Mouse (Mus musculus) ES-E14 (cell line): ENCODE data around the gene Kctd5. TPM values are rescaled to one million over a fixed set of nuclear protein-coding genes. Genes with fewer than 3 reads are reported as not detected.

ENCODE experiments used
- DNase-seq: peaks from one replicate; pipeline ENCODE4 v3.0.0-alpha.2; 2013; ENCODE audit warnings: low read depth, low spot score
- H3K27ac ChIP-seq: 2 replicates; pipeline ENCODE4 v1.5.1; 2012; ENCODE audit warnings: low read depth, mild to moderate bottlenecking, low read length, moderate library complexity, mixed read lengths; ENCODE audit not compliant: poor library complexity, insufficient read depth, severe bottlenecking
- H3K36me3 ChIP-seq: 2 replicates; pipeline ENCODE4 v1.6.1; 2012; ENCODE audit warnings: mild to moderate bottlenecking, low read length, moderate library complexity, mixed read lengths; ENCODE audit not compliant: control insufficient read depth, poor library complexity, insufficient read depth, severe bottlenecking
- H3K4me1 ChIP-seq, 2 experiments: fragments of 150-350 bp in 1 of 2; sonication (generic) in 1 of 2; 2 replicates each; pipeline ENCODE4 v1.6.1; 2012; ENCODE audit warnings: low read length in 2 of 2, mild to moderate bottlenecking in 1 of 2, mixed read lengths in 1 of 2; ENCODE audit not compliant: control insufficient read depth in 2 of 2, insufficient read depth in 2 of 2, poor library complexity in 1 of 2
- H3K4me3 ChIP-seq, 2 experiments: fragments of 150-350 bp in 1 of 2; sonication (generic) in 1 of 2; 2 replicates each; pipeline ENCODE4 v1.5.1; 2012; ENCODE audit warnings: low read length in 2 of 2, low read depth in 1 of 2, mild to moderate bottlenecking in 1 of 2, mixed read lengths in 1 of 2; ENCODE audit not compliant: insufficient read depth in 1 of 2, poor library complexity in 1 of 2, severe bottlenecking in 1 of 2
- H3K9ac ChIP-seq: 2 replicates; pipeline ENCODE4 v1.6.1; 2012; ENCODE audit warnings: low read depth, mild to moderate bottlenecking, low read length, mixed read lengths; ENCODE audit not compliant: poor library complexity, insufficient read depth, severe bottlenecking
- H3K9me3 ChIP-seq: fragments of 150-350 bp; sonication (generic); 2 replicates; pipeline ENCODE4 v1.6.1; 2012; ENCODE audit warnings: low read depth, mild to moderate bottlenecking, low read length; ENCODE audit not compliant: control insufficient read depth, insufficient read depth
- CHD2 ChIP-seq: IDR thresholded peaks from 2 replicates; pipeline ENCODE4 v1.6.1; 2014; ENCODE audit warnings: mild to moderate bottlenecking, low read depth, low read length, inconsistent platforms
- HCFC1 ChIP-seq: IDR thresholded peaks from 2 replicates; pipeline ENCODE4 v1.6.1; 2012; ENCODE audit warnings: low read length, inconsistent platforms, borderline replicate concordance; ENCODE audit not compliant: insufficient read depth
- MAFK ChIP-seq: IDR thresholded peaks from 2 replicates; pipeline ENCODE4 v1.6.1; 2014; ENCODE audit warnings: mild to moderate bottlenecking, low read depth, low read length, inconsistent platforms; ENCODE audit not compliant: insufficient read depth
- ZC3H11A ChIP-seq: IDR thresholded peaks from 2 replicates; pipeline ENCODE4 v1.6.1; 2012; ENCODE audit warnings: low read depth, mild to moderate bottlenecking, inconsistent platforms, low read length, borderline replicate concordance
- ZNF384 ChIP-seq: IDR thresholded peaks from 2 replicates; pipeline ENCODE4 v1.6.1; 2012; ENCODE audit warnings: low read depth, low read length, inconsistent platforms
- in situ Hi-C, 2 experiments: fragments of 600-800 bp; cut with MboI; formaldehyde crosslinking; loops; one replicate each; pipeline ENCODE4 v1.15.1; 2025; ENCODE audit warnings: low sequenced_read_pairs in 2 of 2, inconsistent platforms in 1 of 2; ENCODE audit not compliant: unreplicated experiment in 2 of 2
- total RNA-seq: library from RNA; depleted of rRNA; stranded (reverse); fragments of 300-350 nt; gene quantifications from 2 replicates; pipeline ENCODE4 v1.2.3, GENCODE M21; 2012

Gene Kctd5
- total RNA-seq, 1 experiment: 42.3 TPM

DNA sequence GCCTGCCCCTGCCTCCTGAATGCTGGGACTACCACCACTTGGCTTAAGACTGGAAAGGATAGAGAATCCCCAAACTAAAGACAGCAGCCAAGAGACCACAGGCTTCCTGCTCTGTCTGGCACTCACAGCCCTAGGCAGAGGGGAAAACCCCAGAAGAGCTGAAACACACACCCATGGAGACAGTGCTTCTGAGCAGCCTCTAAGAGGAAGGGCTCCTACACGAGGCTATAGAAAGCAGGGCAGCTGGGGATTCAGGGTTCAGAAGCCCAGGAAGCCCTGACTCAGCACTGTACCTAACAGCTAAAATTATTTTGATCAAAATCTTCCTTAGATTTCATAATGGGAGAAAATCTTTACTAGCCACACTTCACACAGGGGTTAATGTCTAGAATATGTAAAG is 11.3 kb upstream of the Kctd5 start:
- in situ Hi-C loops: no loop called here
- DNase-seq: no peak
- no peaks in the 10 kb centered on the region for H3K9me3 ChIP-seq
- H3K27ac ChIP-seq: no peak overlapping the region
- no peak for TF ChIP-seq MAFK
- peaks cover 0 to 2% of the 10 kb centered on the region in 2 experiments; a peak in 1 of 4 replicates for H3K4me1 ChIP-seq
- H3K9ac ChIP-seq: no peak overlapping the region
- peaks cover 7% of the 10 kb centered on the region; the same call in 1 of the 2 replicates for H3K36me3 ChIP-seq
- H3K4me3 ChIP-seq: no peak overlapping the region

DNA sequence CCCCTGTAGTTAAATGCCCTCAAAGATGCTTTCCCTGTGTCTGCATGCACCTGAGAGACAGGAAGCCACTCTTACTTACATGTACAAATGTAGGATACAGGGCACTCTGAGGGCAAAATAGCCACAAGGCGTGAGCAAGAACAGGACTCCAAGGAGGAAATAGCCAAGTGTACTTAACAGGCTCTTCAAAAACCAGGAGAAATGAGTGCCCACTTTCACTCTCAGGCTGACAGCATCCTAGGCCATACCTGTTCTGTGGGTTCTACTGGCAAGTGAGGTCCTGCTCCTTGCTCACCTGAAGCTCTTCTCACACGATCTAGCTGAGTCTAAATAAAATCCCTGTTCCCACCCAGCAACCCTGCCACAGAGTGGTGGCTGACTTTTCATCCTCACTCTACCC is 3.8 kb upstream of the Kctd5 start:
- no peak overlapping the region for H3K9ac ChIP-seq
- H3K4me3 ChIP-seq: no peak overlapping the region
- no peak overlapping the region for H3K27ac ChIP-seq
- TF ChIP-seq MAFK: no peak
- no peak for TF ChIP-seq ZC3H11A
- TF ChIP-seq ZNF384: no peak
- TF ChIP-seq CHD2: no peak
- no peak for TF ChIP-seq HCFC1
- in situ Hi-C loops: no loop called here
- H3K4me1 ChIP-seq: peaks cover 0 to 3% of the 10 kb centered on the region in 2 experiments; a peak in 1 of 4 replicates
- no peaks in the 10 kb centered on the region for H3K9me3 ChIP-seq
- no peak for DNase-seq
- peaks cover 14% of the 10 kb centered on the region for H3K36me3 ChIP-seq

DNA sequence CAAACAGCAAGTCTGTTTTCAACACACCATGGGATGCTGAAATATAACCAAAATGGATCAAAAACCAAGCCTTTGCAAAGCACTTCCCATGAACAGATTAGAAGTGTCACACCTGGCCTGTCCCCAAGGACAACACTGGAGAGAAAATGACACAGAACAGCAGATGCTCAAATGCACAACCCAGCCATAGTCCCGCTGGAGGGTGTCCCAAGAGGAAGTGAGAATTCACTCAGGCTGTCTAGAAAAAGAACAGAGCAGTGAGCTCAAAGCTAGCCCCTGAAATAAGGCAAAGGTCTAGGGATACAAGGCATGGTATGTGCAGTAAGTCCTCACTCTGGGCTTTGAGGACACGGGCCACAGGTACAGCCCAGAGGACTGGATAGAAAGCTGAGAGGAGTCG is 3.8 kb downstream of the Kctd5 start:
- no peak for DNase-seq
- no peak overlapping the region for H3K27ac ChIP-seq
- H3K4me1 ChIP-seq: peaks cover 0 to 3% of the 10 kb centered on the region in 2 experiments; a peak in 1 of 4 replicates
- TF ChIP-seq MAFK (no peak), ZNF384 (no peak), ZC3H11A (no peak), CHD2 (no peak), HCFC1 (no peak)
- no peak overlapping the region for H3K9ac ChIP-seq
- no peak overlapping the region for H3K4me3 ChIP-seq
- H3K36me3 ChIP-seq: peaks cover 5% of the 10 kb centered on the region; the same call in 1 of the 2 replicates
- H3K9me3 ChIP-seq: no peaks in the 10 kb centered on the region
- in situ Hi-C loops: no loop called here

GRCm38 (mm10) chr17:24068271-24068670 is 5.0 kb downstream of the Kctd5 start:
- no peaks in the 10 kb centered on the region for H3K9me3 ChIP-seq
- no peak overlapping the region for H3K27ac ChIP-seq
- H3K4me1 ChIP-seq: peaks cover 0 to 3% of the 10 kb centered on the region in 2 experiments; a peak in 1 of 4 replicates
- in situ Hi-C loops: no loop called here
- H3K4me3 ChIP-seq: no peak overlapping the region
- TF ChIP-seq MAFK (no peak), CHD2 (no peak), ZC3H11A (no peak), ZNF384 (no peak), HCFC1 (no peak)
- no peak for DNase-seq
- H3K36me3 ChIP-seq: peaks cover 5% of the 10 kb centered on the region; the same call in 1 of the 2 replicates
- H3K9ac ChIP-seq: no peak overlapping the region

DNA sequence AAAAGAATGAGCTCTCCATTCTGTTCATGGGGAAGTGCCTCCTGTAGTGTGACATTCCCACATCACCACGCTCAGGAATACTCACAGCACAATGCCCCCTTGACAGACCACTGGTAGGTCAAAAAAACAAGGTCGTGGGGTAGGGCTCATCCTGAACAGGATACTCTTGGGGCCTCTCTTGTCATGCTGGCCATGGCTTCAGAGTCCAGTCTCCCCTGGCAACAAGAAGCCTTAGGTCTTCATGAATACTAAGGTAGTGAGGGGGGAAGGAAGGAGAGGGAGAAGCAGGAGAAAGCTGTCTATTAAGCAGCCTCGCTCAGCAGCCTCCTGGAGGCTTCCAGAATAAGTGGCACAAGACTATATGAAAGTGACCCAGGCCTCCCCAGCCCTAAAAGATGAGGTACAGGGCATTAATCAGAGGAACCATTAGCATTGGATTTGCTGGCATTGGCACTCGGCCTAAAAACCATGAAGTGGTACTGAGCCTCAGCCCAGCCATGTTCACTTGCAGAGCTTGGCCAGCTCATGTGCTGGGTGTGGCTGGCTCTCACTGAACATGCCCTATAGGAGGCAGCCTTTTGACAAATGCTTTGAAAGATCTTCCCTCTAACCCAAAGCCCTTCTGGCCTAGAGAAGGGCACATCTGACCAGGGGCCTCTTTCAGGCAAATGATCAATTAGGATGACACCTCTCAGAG is 10.7 kb downstream of the Kctd5 start:
- Histone ChIP-seq H3K4me1 (0 out of 4 replicates have a peak, but pooled peaks cover 0 to 2% of the 10 kb centered on the region in 2 experiments), H3K9me3 (no peaks in the 10 kb centered on the region), H3K9ac (no peak overlapping the region), H3K27ac (no peak overlapping the region), H3K4me3 (no peak overlapping the region), H3K36me3 (peaks cover 27% of the 10 kb centered on the region)
- no peak for TF ChIP-seq CHD2
- TF ChIP-seq MAFK: no peak
- no peak for TF ChIP-seq ZNF384
- TF ChIP-seq ZC3H11A: no peak
- no peak for TF ChIP-seq HCFC1
- in situ Hi-C loops: no loop called here
- DNase-seq: no peak
